Mouse (Mus musculus) liver, embryonic 14.5 days (tissue): ENCODE data around the gene Myo1f.

ENCODE experiments used
- CTCF ChIP-seq: IDR thresholded peaks from 2 replicates; pipeline ENCODE4 v1.5.1; 2016; ENCODE audit warnings: antibody characterized with exemption, low read depth, control low read depth
- EP300 ChIP-seq: IDR thresholded peaks from 2 replicates; pipeline ENCODE4 v1.6.1; 2016; ENCODE audit warnings: antibody characterized with exemption, low read depth

DNA sequence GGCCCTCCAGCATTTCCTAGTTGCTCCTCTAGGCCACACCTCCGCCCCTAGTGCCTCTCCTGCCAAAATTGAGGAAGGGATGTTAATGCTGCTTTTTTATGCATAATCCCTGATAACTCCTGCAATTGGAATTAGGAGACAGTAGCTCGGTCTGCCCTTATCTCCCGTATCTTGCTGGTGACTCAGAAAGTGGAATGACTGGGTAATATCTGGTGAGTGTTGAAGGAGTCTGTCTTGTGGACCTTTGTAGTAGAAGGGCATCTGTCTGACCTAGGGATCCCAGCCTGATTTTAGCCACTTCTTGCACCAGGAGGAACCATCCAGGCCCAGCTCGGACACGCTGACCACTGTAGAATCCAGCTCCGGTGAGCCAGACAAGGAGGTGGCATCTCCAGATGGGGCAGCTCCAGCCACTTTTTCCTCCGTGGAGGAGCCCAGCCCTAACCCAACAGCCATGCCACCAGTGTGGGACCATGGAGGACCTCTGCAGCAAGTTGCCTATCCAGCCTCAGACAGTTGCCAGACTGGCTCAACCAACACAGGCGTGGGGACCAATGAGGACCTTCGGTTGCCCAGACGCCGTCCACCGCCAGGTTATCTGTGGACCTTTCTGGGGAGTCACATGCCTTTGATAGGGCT, 74.1 kb downstream of the Myo1f start:
- TF ChIP-seq CTCF = no peak
- 0 out of 2 replicates have a peak, but pooled peaks have one; percentile 31 for TF ChIP-seq EP300
